Comparison of ENCODE assay signal across 11 mouse cellular contexts in the genomic region with DNA sequence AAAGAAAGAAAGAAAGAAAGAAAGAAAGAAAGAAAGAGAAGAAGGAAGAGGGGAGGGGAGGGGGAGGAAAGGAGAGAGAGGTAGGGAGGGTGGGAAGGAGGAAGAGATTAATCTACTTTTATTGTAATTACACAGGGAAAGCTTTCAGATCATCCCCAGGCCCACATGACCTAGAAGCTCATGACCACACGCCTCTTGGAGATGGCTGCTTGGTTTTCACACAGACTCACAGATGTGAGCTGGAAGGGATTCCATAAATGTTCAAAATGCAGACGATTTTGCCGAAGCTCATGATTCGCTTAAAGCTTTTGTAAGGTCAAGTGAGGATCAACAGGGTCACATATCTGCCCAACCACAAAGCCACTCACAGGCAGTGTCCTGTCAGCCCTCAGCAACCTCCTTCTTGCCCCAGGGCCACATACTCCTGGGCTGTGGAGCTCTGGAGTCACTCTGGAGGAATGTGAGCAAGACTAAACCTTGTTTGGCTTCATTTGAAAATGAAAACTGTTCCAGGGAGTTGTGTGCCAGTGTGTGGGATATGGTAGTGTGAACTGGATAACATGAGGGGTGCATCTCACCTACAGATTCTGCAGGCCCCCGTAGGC. TPM values are rescaled to one million over a fixed set of nuclear protein-coding genes. Genes with fewer than 3 reads are reported as not detected.
DNase-seq lines count a peak whose midpoint lies in the region; ATAC-seq and TF ChIP-seq lines count a peak whose summit lies in the region.
"Not testable (repeated sequence)": the region's sequence is repeated elsewhere in the genome, so short reads cannot be mapped to it uniquely, and the experiment has no call there.
"Had no signal": no experiment of that assay in that cellular context is flagged by ENCODE, and none has a peak within 500 bp of the region (broad histone marks: within the 10 kb centered on the region; RNA-seq: fewer than 3 reads in every experiment).

No protein-coding gene starts in this region.

- not testable (repeated sequence) for TF ChIP-seq CTCF in Patski (IDR thresholded peaks at IDR 0.05)

- POLR2A ChIA-PET in Patski (lab: Charles Lee): not testable (repeated sequence)

- DNase-seq in 3T3-L1 (ENCODE audit: low read depth, low spot score): peak; percentile 53
- peak; percentile 1 for DNase-seq in NIH3T3 (ENCODE audit: low read depth)
- peak; percentile 57 for DNase-seq in Patski (ENCODE audit: low read depth, low spot score)
- DNase-seq in heart, adult 11 months: peak; percentile 89

- CTCF ChIA-PET in Patski (lab: Charles Lee): not testable (repeated sequence)

- in situ Hi-C loops in Patski (cut with MboI; ENCODE audit: low pct_unique_long_range_greater_than_20kb): not testable (repeated sequence)

- peak; percentile 97 for ATAC-seq in Patski

- not testable (repeated sequence) for H3K27me3 ChIP-seq in Patski

RNA-seq across cellular contexts. Expression of gene Tcp10c, which starts 49.3 kb away (rescaled TPM):
- 0.08 TPM for polyA plus RNA-seq in Patski (2021)
- polyA plus RNA-seq: activated CD4-positive, CD25-positive, alpha-beta regulatory T cell, adult 4 months; adrenal gland, adult 2 months; brain, embryonic 14.5 days; C2C12; CD4-positive, CD25-positive, alpha-beta regulatory T cell, adult 4 months; cerebellum, adult 2 months; G1E had no signal

Comparison
In these comparisons a context has a peak if more than half of its experiments do, and no peak if none do; other contexts are left out.
1. Peak in every context shown above with its lines: DNase-seq and ATAC-seq.
2. DNase-seq: peak in every context shown above with its lines; median percentile 89 in heart, adult 11 months; 57 in Patski; 53 in 3T3-L1; 1 in NIH3T3.